Mouse (Mus musculus): ENCODE data around the gene Chst8. TPM values are rescaled to one million over a fixed set of nuclear protein-coding genes. Genes with fewer than 3 reads are reported as not detected.

Chst8 gene
- polyA plus RNA-seq (2015; fragmentation: Nextera tagmentation; extraction: Ambion mirVana), result 1.4 and 1.8 TPM in 2 replicates

DNA sequence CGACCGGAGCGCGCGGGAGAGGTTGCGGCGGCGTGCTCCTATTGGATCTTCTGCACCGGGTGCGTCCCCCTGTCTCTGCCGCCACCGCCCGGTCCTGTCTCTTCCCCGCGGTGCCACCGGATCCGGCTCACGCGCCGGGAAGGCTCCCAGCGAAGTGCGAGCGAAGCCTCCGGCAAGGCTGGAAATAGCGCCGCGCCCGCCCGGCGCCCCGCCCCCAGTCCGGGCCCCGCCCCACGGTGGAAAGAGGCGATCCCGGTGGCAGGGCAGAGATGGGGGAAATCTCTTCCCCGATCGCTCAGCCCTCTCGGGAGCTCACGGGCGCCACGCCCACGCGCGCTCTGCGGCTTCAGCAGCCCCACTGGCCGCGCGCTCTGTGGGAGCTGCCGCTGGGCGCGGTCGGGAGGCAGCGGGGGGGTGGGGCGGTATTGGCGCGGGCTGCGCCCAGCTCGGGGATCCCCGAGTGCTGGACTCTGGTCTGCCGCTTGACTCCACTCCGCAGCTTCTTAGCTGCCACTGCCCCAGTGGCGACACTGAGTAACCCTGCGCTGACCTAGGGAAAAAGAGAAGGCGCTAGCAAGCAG lies at the start of gene Chst8:
Chst8 (minus strand) TSS at position 181 of the 581 bp plus-strand sequence.

DNA sequence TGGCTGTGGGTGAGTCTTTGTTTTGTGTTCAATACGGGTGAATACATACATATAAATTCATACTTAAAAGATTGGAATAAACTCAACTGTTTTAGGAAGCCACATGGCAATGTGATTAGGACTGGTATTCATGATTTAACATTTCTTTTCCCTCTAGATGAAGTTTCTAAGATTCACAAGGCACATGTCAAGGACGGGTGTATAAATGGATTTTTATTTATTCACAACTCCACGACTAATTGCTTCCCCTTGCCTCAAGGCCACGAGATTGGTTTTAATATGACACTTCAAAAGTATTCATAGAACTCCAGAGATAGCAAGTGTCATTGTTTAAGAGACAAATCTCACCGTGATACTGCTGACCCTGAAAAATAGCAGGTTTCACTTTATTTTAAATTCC lies 155.9 kb downstream of the Chst8 start, which contains the start of gene Kctd15:
Kctd15 (minus strand) TSS at position 101 of the 400 bp plus-strand sequence.

Other genes starting within 250 kb of the Chst8 start
- gene Kctd15, start 156.0 kb downstream of the Chst8 start, polyA plus RNA-seq (2015; fragmentation: Nextera tagmentation; extraction: Ambion mirVana), result 22.7 and 25.6 TPM in 2 replicates
- gene Pepd, start 99.7 kb upstream of the Chst8 start, polyA plus RNA-seq (2015; fragmentation: Nextera tagmentation; extraction: Ambion mirVana), result 51.0 and 51.3 TPM in 2 replicates
- 25.3 and 27.1 TPM in 2 replicates for gene Cebpg, start 243.9 kb upstream of the Chst8 start, polyA plus RNA-seq (2015; fragmentation: Nextera tagmentation; extraction: Ambion mirVana)